Mouse (Mus musculus): ENCODE data around the gene Gm21887.
"Not testable (repeated sequence)": the region's sequence is repeated elsewhere in the genome, so short reads cannot be mapped to it uniquely, and the experiment has no call there.

The Gm21887 gene

GRCm38 (mm10) chrX:169983401-169984165, 25.9 kb upstream of the Gm21887 start:
- not testable (repeated sequence) for DNase-seq (ENCODE audit: low spot score)

GRCm38 (mm10) chrX:169984331-169984730, 25.1 kb upstream of the Gm21887 start:
- not testable (repeated sequence) for DNase-seq (ENCODE audit: low spot score)

GRCm38 (mm10) chrX:169984853-169985252, 24.6 kb upstream of the Gm21887 start:
- not testable (repeated sequence) for DNase-seq (ENCODE audit: low spot score)

- not testable (repeated sequence) for DNase-seq (ENCODE audit: low spot score)
These were observed 23.7 kb upstream of the Gm21887 start for GRCm38 (mm10) chrX:169985796-169986195.

- DNase-seq (ENCODE audit: low spot score), result peak; percentile 65
These were observed 22.7 kb upstream of the Gm21887 start for GRCm38 (mm10) chrX:169986519-169987367.

GRCm38 (mm10) chrX:169987368-169987837, 22.1 kb upstream of the Gm21887 start:
- DNase-seq (ENCODE audit: low spot score), result not testable (repeated sequence)

GRCm38 (mm10) chrX:169988571-169989218, 20.8 kb upstream of the Gm21887 start:
- DNase-seq (ENCODE audit: low spot score), result not testable (repeated sequence)

GRCm38 (mm10) chrX:169989219-169989595, 20.3 kb upstream of the Gm21887 start:
- DNase-seq (ENCODE audit: low spot score), result peak; percentile 60

GRCm38 (mm10) chrX:169989691-169990631, 19.5 kb upstream of the Gm21887 start:
- peak; percentile 57 for DNase-seq (ENCODE audit: low spot score)

- peak; percentile 98 for DNase-seq (ENCODE audit: low spot score)
These were observed 18.2 kb upstream of the Gm21887 start for GRCm38 (mm10) chrX:169991128-169991873.

GRCm38 (mm10) chrX:169992086-169992930, 17.2 kb upstream of the Gm21887 start:
- DNase-seq (ENCODE audit: low spot score), result peak; percentile 43

GRCm38 (mm10) chrX:169992951-169993547, 16.4 kb upstream of the Gm21887 start:
- DNase-seq (ENCODE audit: low spot score), result peak; percentile 44

- peak; percentile 59 for DNase-seq (ENCODE audit: low spot score)
These were observed 15.2 kb upstream of the Gm21887 start for GRCm38 (mm10) chrX:169994011-169994865.

GRCm38 (mm10) chrX:169994866-169995711, 14.4 kb upstream of the Gm21887 start:
- peak; percentile 85 for DNase-seq (ENCODE audit: low spot score)

GRCm38 (mm10) chrX:169995909-169996521, 13.4 kb upstream of the Gm21887 start:
- DNase-seq (ENCODE audit: low spot score), result peak; percentile 67

GRCm38 (mm10) chrX:169996926-169997325, 12.5 kb upstream of the Gm21887 start:
- peak; percentile 97 for DNase-seq (ENCODE audit: low spot score)

GRCm38 (mm10) chrX:169997456-169997853, 12.0 kb upstream of the Gm21887 start:
- DNase-seq (ENCODE audit: low spot score), result not testable (repeated sequence)
